Mouse (Mus musculus) NIH3T3 (cell line): ENCODE results near the gene Grn.
A peak's percentile ranks its signal among the peaks of the same experiment; 100 is the strongest.

ENCODE experiments used
- DNase-seq: peaks from one replicate; pipeline ENCODE4 v3.0.0-alpha.2; 2012; ENCODE audit warnings: low read depth

Gene Grn

DNA sequence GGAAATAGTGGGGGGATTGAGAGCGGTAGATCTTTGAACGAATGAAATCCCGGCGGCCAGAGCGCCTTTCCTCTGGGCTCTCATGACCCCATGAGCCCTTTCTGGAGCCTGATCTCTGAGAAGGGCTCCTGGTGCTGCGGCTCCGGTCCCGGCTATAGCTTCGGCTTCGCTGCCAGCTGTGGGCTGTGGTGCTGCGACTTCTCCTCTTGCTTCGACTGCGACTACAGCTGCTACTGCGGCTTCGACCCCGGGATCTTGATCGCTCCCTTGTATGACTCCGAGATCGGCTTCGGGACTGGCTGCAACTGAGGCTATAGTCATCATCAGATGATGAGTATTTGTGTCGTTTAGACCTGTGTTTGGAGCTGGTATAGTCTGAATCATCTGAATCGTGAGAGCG is 49.5 kb downstream of the Grn start:
- DNase-seq, result no peak

DNA sequence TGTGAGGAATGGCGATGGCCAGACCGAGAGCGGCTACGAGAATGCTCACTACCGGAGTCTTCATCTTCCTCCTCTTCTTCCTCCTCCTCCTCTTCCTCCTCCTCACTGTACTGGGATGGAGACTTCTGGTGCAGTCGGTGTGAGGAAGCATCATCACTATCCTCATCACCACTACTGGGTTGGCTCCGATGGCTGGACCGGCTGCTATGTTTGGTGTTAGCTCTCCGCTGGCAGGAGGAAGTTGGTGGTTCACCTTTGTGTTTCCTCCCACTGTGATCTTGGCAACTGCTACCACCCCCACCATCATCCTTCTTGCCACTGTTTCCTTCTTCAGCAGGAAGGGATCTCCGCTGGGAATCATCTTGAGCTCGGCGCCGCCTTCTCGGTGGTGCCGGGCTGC is 50.0 kb downstream of the Grn start:
- no peak for DNase-seq

DNA sequence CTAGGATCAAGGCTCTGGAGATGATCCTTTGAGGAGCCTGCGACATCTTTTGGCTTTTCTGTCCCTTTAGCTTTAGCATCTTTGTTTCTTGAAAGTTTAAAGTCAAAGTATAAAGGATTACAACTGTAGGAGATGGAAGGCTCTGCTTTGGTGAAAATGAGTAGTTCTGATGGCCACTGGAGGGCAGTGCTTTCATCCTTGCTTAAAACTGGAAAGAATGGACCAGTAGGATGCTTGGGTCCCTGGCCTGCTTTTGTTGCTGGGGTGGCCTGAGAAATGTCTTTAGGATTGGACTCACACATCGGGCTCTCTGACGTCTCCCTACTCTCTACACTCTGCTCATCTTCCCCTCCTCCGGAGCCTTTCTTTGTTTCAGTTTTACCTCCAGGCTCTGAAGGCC is 50.8 kb downstream of the Grn start:
- peak; percentile 51 for DNase-seq

DNA sequence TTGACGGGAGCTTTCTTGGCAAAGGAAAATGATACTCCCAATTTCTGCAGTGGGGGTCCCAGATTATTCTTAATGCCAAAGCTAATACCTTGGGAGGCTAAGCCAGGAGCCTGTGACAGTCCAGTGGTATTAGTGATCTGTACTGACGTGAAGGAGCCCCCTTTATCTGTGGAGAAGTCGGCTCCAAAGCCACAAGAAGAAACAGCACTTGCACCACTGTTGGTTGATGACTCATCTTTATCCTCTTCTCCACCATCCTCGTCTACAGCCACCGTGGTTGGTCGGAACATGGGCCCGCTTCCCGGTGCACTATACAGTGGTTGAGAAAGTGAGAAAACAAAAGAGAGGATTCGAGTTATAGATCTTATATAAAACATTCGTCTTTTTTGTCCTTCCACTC is 51.7 kb downstream of the Grn start:
- no peak for DNase-seq
